Mouse (Mus musculus) CH12.LX (cell line): ENCODE results near the gene Afdn. TPM values are rescaled to one million over a fixed set of nuclear protein-coding genes. Genes with fewer than 3 reads are reported as not detected.

Source experiments
- DNase-seq: peaks from one replicate; pipeline ENCODE4 v3.0.0-alpha.2; 2013; ENCODE audit errors: extremely low read depth
- H3K27ac ChIP-seq: 2 replicates; pipeline ENCODE4 v1.5.1; 2012; ENCODE audit warnings: low read depth, mild to moderate bottlenecking, control low read depth, moderate library complexity; ENCODE audit not compliant: insufficient read depth
- H3K27me3 ChIP-seq: replicated peaks from 2 replicates; pipeline ENCODE3; 2012; ENCODE audit warnings: inconsistent platforms
- H3K36me3 ChIP-seq, 2 experiments: replicated peaks in 1 of 2; 2 replicates each; pipeline versions ENCODE3 to v1.6.1; 2012; ENCODE audit warnings: inconsistent platforms in 1 of 2, low read length in 1 of 2, mild to moderate bottlenecking in 1 of 2, mixed read lengths in 1 of 2, moderate library complexity in 1 of 2; ENCODE audit not compliant: control insufficient read depth in 1 of 2, insufficient read depth in 1 of 2
- H3K4me1 ChIP-seq, 2 experiments: 2 replicates each; pipeline ENCODE4 v1.6.1; 2012; ENCODE audit warnings: inconsistent platforms in 1 of 2, moderate library complexity in 1 of 2; ENCODE audit not compliant: insufficient read depth in 2 of 2, control insufficient read depth in 1 of 2
- H3K4me2 ChIP-seq: 2 replicates; pipeline ENCODE4 v1.6.1; 2012; ENCODE audit warnings: low read depth, mild to moderate bottlenecking, control low read depth; ENCODE audit not compliant: poor library complexity, insufficient read depth, severe bottlenecking
- H3K4me3 ChIP-seq, 3 experiments: fragments of 150-350 bp in 1 of 3; sonication (generic) in 1 of 3; replicated peaks in 1 of 3; 2 replicates each; pipeline versions ENCODE3 to v1.5.1; 2011 to 2012; ENCODE audit warnings: low read depth in 2 of 3, low read length in 2 of 3, mild to moderate bottlenecking in 2 of 3, moderate library complexity in 2 of 3, control low read depth in 1 of 3, improper control_type of control experiment in 1 of 3, inconsistent platforms in 1 of 3, mixed read lengths in 1 of 3; ENCODE audit not compliant: poor library complexity in 1 of 3
- H3K79me2 ChIP-seq: replicated peaks from 2 replicates; pipeline ENCODE4 v1.6.1; 2012; ENCODE audit warnings: mild to moderate bottlenecking, moderate library complexity; ENCODE audit not compliant: control insufficient read depth, poor library complexity, insufficient read depth, severe bottlenecking; ENCODE audit errors: extremely low read depth
- H3K9ac ChIP-seq: 2 replicates; pipeline ENCODE4 v1.6.1; 2012; ENCODE audit warnings: low read depth, mild to moderate bottlenecking, control low read depth, moderate library complexity; ENCODE audit not compliant: insufficient read depth
- H3K9me3 ChIP-seq: replicated peaks from 2 replicates; pipeline ENCODE3; 2012; ENCODE audit warnings: low read length, inconsistent platforms, mixed read lengths
- CHD1 ChIP-seq: IDR thresholded peaks from 2 replicates; pipeline ENCODE4 v1.6.1; 2012; ENCODE audit warnings: low read depth, low read length, improper control_type of control experiment, inconsistent platforms
- CTCF ChIP-seq, 2 experiments: IDR thresholded peaks in 1 of 2; conservative IDR thresholded peaks in 1 of 2; 2 replicates each; pipeline ENCODE4 v1.5.1; 2011 to 2012; ENCODE audit warnings: low read depth in 2 of 2, low read length in 2 of 2, improper control_type of control experiment in 1 of 2, inconsistent platforms in 1 of 2, mild to moderate bottlenecking in 1 of 2, moderate library complexity in 1 of 2
- E2F4 ChIP-seq: IDR thresholded peaks from 2 replicates; pipeline ENCODE4 v1.6.1; 2011; ENCODE audit warnings: low read depth, low read length, improper control_type of control experiment; ENCODE audit not compliant: insufficient replicate concordance
- ELF1 ChIP-seq: IDR thresholded peaks from 2 replicates; pipeline ENCODE4 v1.6.1; 2014; ENCODE audit warnings: low read depth, mild to moderate bottlenecking, inconsistent platforms, low read length, improper control_type of control experiment
- GABPA ChIP-seq: IDR thresholded peaks from 2 replicates; pipeline ENCODE4 v1.6.1; 2012; ENCODE audit warnings: low read depth, low read length, improper control_type of control experiment, inconsistent platforms; ENCODE audit not compliant: insufficient replicate concordance
- HCFC1 ChIP-seq: IDR thresholded peaks from 2 replicates; pipeline ENCODE4 v1.6.1; 2012; ENCODE audit warnings: low read depth, mild to moderate bottlenecking, inconsistent platforms, low read length, improper control_type of control experiment
- IRF4 ChIP-seq: IDR thresholded peaks from 2 replicates; pipeline ENCODE4 v1.6.1; 2014; ENCODE audit warnings: low read depth, mild to moderate bottlenecking, inconsistent platforms, low read length, improper control_type of control experiment
- JUN ChIP-seq: IDR thresholded peaks from 2 replicates; pipeline ENCODE4 v1.6.1; 2011; ENCODE audit warnings: low read depth, mild to moderate bottlenecking, low read length, improper control_type of control experiment, moderate library complexity; ENCODE audit not compliant: insufficient read depth
- KAT2A ChIP-seq: IDR thresholded peaks from 2 replicates; pipeline ENCODE4 v1.6.1; 2012; ENCODE audit warnings: low read length, improper control_type of control experiment, inconsistent platforms; ENCODE audit not compliant: insufficient replicate concordance
- MAFK ChIP-seq: IDR thresholded peaks from 2 replicates; pipeline ENCODE4 v1.6.1; 2011; ENCODE audit warnings: low read length, improper control_type of control experiment; ENCODE audit not compliant: insufficient replicate concordance
- MAZ ChIP-seq: IDR thresholded peaks from 2 replicates; pipeline ENCODE4 v1.6.1; 2012; ENCODE audit warnings: low read depth, mild to moderate bottlenecking, inconsistent platforms, low read length, improper control_type of control experiment, moderate library complexity
- MEF2A ChIP-seq: IDR thresholded peaks from 2 replicates; pipeline ENCODE4 v1.6.1; 2014; ENCODE audit warnings: low read depth, mild to moderate bottlenecking, inconsistent platforms, low read length, improper control_type of control experiment, borderline replicate concordance
- MXI1 ChIP-seq: IDR thresholded peaks from 2 replicates; pipeline ENCODE4 v1.6.1; 2011; ENCODE audit warnings: mild to moderate bottlenecking, low read depth, low read length, improper control_type of control experiment
- NELFE ChIP-seq: IDR thresholded peaks from 2 replicates; pipeline ENCODE4 v1.6.1; 2011; ENCODE audit warnings: low read depth, low read length, improper control_type of control experiment
- NRF1 ChIP-seq: IDR thresholded peaks from 2 replicates; pipeline ENCODE4 v1.6.1; 2014; ENCODE audit warnings: low read depth, mild to moderate bottlenecking, inconsistent platforms, low read length, improper control_type of control experiment, moderate library complexity
- PAX5 ChIP-seq: IDR thresholded peaks from 2 replicates; pipeline ENCODE4 v1.6.1; 2012; ENCODE audit warnings: low read length, inconsistent platforms, mixed read lengths
- RAD21 ChIP-seq: IDR thresholded peaks from 2 replicates; pipeline ENCODE4 v1.6.1; 2011; ENCODE audit warnings: low read depth, mild to moderate bottlenecking, low read length, improper control_type of control experiment, moderate library complexity
- SMC3 ChIP-seq: IDR thresholded peaks from 2 replicates; pipeline ENCODE4 v1.6.1; 2011; ENCODE audit warnings: low read depth, low read length, improper control_type of control experiment
- TBP ChIP-seq: conservative IDR thresholded peaks from 2 replicates; pipeline ENCODE4 v1.6.1; 2011; ENCODE audit warnings: low read depth, low read length, improper control_type of control experiment
- USF1 ChIP-seq: IDR thresholded peaks from 2 replicates; pipeline ENCODE4 v1.6.1; 2014; ENCODE audit warnings: low read depth, mild to moderate bottlenecking, inconsistent platforms, low read length, improper control_type of control experiment
- USF2 ChIP-seq: conservative IDR thresholded peaks from 2 replicates; pipeline ENCODE4 v1.6.1; 2011; ENCODE audit warnings: low read depth, low read length, improper control_type of control experiment
- ZKSCAN1 ChIP-seq: IDR thresholded peaks from 2 replicates; pipeline ENCODE4 v1.6.1; 2012; ENCODE audit warnings: low read depth, inconsistent platforms, low read length, improper control_type of control experiment, borderline replicate concordance
- ZMIZ1 ChIP-seq: IDR thresholded peaks from 2 replicates; pipeline ENCODE4 v1.6.1; 2012; ENCODE audit warnings: low read depth, mild to moderate bottlenecking, inconsistent platforms, low read length, improper control_type of control experiment
- dilution Hi-C: fragments of 300-500 bp; cut with MboI; formaldehyde crosslinking; loops from 2 replicates; pipeline ENCODE4 v1.14.3; 2020; ENCODE audit warnings: low sequenced_read_pairs; ENCODE audit not compliant: extremely low pct_unique_long_range_greater_than_20kb, extremely low pct_ligation_motif_present
- in situ Hi-C: fragments of 300-500 bp; cut with MboI; formaldehyde crosslinking; loops from 3 replicates; pipeline ENCODE4 v1.14.3; 2019; ENCODE audit warnings: low sequenced_read_pairs, low pct_ligation_motif_present, low pct_unique_long_range_greater_than_20kb, mixed read lengths
- polyA plus RNA-seq: library from polyadenylated mRNA; unstranded; fragments of >175 nt; gene quantifications from 2 replicates; pipeline ENCODE4 v1.2.1, GENCODE M21; 2012; ENCODE audit warnings: low read depth; ENCODE audit not compliant: insufficient read length
- total RNA-seq, 2 experiments: library from RNA; depleted of rRNA; stranded (reverse); fragments of 300-350 nt in 1 of 2; fragments of >200 nt in 1 of 2; gene quantifications; 2 replicates each; pipeline ENCODE4 v1.2.3; 2012 to 2014

The Afdn gene
- total and polyA plus RNA-seq, 3 experiments, result 11.5 to 18.3 (median 18.0) TPM

DNA sequence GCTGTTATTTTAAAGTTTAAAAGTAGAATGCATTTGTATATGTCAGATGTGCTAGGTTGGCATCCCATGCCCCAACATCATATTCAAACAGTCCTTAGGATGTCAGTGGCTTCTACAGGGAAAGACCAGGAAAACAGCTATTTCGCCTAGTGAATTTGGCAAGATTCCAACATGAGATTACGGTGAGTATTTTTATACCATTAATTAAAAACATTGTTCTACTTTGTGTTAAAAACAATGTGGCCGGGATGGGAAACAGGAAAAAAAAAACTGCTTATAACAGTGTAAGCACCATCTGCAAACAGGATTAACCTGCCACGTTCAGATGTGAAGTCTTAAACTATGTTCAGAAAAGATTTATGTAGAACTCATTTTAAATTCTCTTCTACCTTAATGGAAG lies 153.6 kb downstream of the Afdn start:
- no peak for DNase-seq
- dilution Hi-C loops, result no loop called here

DNA sequence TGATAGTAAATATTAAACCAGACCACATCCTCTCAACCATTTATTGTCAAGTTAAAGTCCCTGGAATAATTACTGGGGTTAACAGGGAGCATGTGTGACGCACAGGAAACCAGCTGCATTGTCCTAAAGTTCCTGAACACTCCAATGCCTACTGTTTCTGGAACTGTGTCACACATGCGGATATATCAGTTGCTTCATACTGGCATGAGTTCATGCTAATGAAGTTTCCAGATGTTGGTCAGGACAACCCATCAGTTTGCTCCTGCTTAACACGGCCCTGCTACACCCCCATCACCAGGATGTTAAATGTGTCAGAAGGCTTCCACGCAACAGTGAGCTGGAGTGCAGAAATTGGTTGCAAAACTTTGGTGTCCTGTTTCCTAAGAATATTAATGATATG lies 154.2 kb downstream of the Afdn start:
- Histone ChIP-seq H3K4me2 (no peak overlapping the region), H3K4me1 (no peaks in the 10 kb centered on the region), H3K9ac (no peak overlapping the region), H3K27me3 (no peaks in the 10 kb centered on the region), H3K79me2 (no peaks in the 10 kb centered on the region), H3K4me3 (no peak overlapping the region), H3K9me3 (no peaks in the 10 kb centered on the region), H3K27ac (no peak overlapping the region), H3K36me3 (no peaks in the 10 kb centered on the region)
- DNase-seq, result no peak
- dilution Hi-C loops (no loop called here), in situ Hi-C loops (no loop called here)
- TF ChIP-seq IRF4 (no peak), MXI1 (no peak), PAX5 (no peak), TBP (no peak), ZKSCAN1 (no peak), CTCF (conservative IDR thresholded peaks at IDR 0.05 in 1 of 2, IDR thresholded peaks at IDR 0.05 in 1 of 2; ENCODE audit: low read depth in 2 of 2, low read length in 2 of 2) (no peak), JUN (no peak), SMC3 (no peak), NELFE (no peak), GABPA (no peak), CHD1 (no peak), MEF2A (no peak)

More for the DNA sequence above, 153.6 kb downstream of the Afdn start:
- in situ Hi-C loops, result no loop called here
- H3K36me3 ChIP-seq, result no peaks in the 10 kb centered on the region
- no peaks in the 10 kb centered on the region for H3K4me1 ChIP-seq
- no peaks in the 10 kb centered on the region for H3K27me3 ChIP-seq
- no peaks in the 10 kb centered on the region for H3K9me3 ChIP-seq
- no peak overlapping the region for H3K4me2 ChIP-seq
- TF ChIP-seq ZMIZ1, result no peak
- TF ChIP-seq CTCF (conservative IDR thresholded peaks at IDR 0.05 in 1 of 2, IDR thresholded peaks at IDR 0.05 in 1 of 2; ENCODE audit: low read depth in 2 of 2, low read length in 2 of 2), result no peak
- no peak for TF ChIP-seq PAX5
- TF ChIP-seq USF1, result no peak
- TF ChIP-seq USF2, result no peak
- no peak for TF ChIP-seq MXI1
- H3K9ac ChIP-seq, result no peak overlapping the region
- H3K79me2 ChIP-seq, result no peaks in the 10 kb centered on the region
- H3K4me3 ChIP-seq, result no peak overlapping the region
- no peak overlapping the region for H3K27ac ChIP-seq

DNA sequence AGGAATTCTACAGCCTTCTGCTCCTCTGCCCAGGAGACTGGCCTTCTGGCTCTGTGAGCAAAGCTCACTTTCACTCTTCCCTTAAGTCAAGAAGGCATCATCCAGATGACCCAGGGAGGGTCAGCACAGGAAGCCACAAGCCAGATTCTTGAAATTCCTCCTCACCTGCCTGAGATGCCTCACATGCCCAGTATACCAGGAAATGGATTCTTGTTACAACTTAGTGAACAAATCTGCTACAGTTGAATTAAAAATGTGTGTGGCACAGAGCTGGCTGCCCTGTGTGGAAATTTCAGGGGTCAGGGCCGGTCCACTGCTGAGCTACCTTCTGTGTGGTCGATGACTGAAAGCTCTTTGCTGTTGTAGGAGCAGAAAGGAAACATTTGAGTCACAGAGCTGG lies 160.4 kb downstream of the Afdn start:
- no peak for DNase-seq
- Histone ChIP-seq H3K27ac (no peak overlapping the region), H3K9ac (no peak overlapping the region), H3K27me3 (no peaks in the 10 kb centered on the region), H3K36me3 (no peaks in the 10 kb centered on the region), H3K4me1 (no peaks in the 10 kb centered on the region; a peak in 1 of 4 replicates), H3K79me2 (no peaks in the 10 kb centered on the region), H3K4me2 (no peak overlapping the region), H3K9me3 (no peaks in the 10 kb centered on the region), H3K4me3 (no peak overlapping the region)
- in situ Hi-C loops, result no loop called here
- dilution Hi-C loops, result no loop called here
- TF ChIP-seq MAFK, result no peak
- no peak for TF ChIP-seq HCFC1
- TF ChIP-seq GABPA, result no peak
- TF ChIP-seq USF2, result no peak
- TF ChIP-seq TBP, result no peak
- TF ChIP-seq KAT2A, result no peak
- no peak for TF ChIP-seq RAD21
- TF ChIP-seq MAZ, result no peak
- TF ChIP-seq MEF2A, result no peak
- no peak for TF ChIP-seq E2F4
- TF ChIP-seq PAX5, result no peak
- no peak for TF ChIP-seq NRF1
- no peak for TF ChIP-seq ELF1
